Mouse (Mus musculus): ENCODE data around the gene Il4ra. TPM values are rescaled to one million over a fixed set of nuclear protein-coding genes. Genes with fewer than 3 reads are reported as not detected.

Gene Il4ra
- polyA plus RNA-seq (2015; fragmentation: Nextera tagmentation; extraction: Ambion mirVana), result 3.7 and 4.9 TPM in 2 replicates

DNA sequence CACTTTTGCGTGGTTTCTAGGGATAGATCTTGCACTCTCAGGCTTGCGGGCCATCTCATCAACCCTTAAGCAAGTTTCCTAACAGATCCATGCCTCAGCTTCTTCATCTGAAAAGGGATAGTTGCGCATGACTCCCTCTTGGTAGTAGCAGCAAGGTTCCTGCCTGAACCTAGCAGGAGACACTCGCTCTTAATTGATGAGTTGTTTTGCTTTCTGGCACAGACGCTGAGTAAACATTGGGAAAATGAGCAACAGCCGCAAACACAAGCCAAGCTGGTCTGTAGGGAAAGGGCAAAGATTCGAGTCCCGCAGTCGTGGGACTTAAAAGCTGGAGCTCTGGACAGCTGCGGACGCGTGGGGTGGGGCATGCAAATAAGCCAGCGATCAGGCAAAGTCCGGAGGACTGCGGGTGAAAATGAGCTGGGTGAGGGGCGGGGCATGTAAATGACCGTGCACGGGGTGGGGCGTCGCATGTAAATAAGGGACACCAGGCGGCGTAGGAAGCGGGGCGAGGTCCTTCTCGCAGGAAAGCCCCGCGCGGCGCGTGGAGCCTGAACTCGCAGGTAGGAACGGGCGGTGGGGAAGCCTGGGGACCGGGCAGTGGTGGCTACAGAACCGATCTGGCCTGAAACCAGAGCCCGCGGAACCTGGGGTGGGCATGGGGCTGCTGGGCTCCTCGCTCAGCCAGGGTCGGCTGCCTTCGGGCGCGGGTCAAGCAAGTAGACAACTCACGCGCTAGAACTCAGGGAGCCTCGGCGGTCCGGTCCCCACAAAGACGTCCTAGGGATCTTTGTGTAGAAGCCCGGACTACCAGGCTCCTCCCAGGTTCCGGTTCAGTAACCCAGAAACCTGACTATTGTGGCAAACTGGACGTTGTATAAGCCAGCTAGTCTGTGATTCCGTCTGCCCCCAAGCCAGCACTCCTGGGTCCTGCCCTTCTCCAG lies at the start of gene Il4ra:
Il4ra (plus strand) TSS at position 355 of the 944 bp plus-strand sequence.
- peaks cover 16% of the 10 kb centered on the region for H3K27me3 ChIP-seq (replicated peaks)
- H3K9ac ChIP-seq, result peak within 1 kb of the TSS; percentile 84
- H3K36me3 ChIP-seq, result no peaks in the 10 kb centered on the region
- H3K9me3 ChIP-seq, result no peaks in the 10 kb centered on the region
- H3K27ac ChIP-seq (replicated peaks), result peak within 1 kb of the TSS; percentile 49
- H3K4me2 ChIP-seq, result peak within 1 kb of the TSS; percentile 92
- 2% methylated on average over 52 of the region's 52 CpGs for WGBS
- H3K4me3 ChIP-seq, result peak within 1 kb of the TSS; percentile 70
- peaks cover 45% of the 10 kb centered on the region for H3K4me1 ChIP-seq
- peak; percentile 87 for ATAC-seq (ENCODE audit: extremely low read depth, insufficient number of reproducible peaks, low FRiP score, low TSS enrichment)

- Histone ChIP-seq H3K27me3 (replicated peaks) (no peaks in the 10 kb centered on the region), H3K27ac (replicated peaks) (0 out of 2 replicates have a peak overlapping the region, but pooled peaks have one; percentile 5), H3K4me2 (no peak overlapping the region), H3K4me1 (peaks cover 14% of the 10 kb centered on the region), H3K4me3 (no peak overlapping the region), H3K9ac (no peak overlapping the region), H3K36me3 (no peaks in the 10 kb centered on the region), H3K9me3 (no peaks in the 10 kb centered on the region)
- 63% methylated on average over 5 of the region's 5 CpGs for WGBS
- ATAC-seq (ENCODE audit: extremely low read depth, insufficient number of reproducible peaks, low FRiP score, low TSS enrichment), result no peak
These were observed 48.4 kb upstream of the Il4ra start for GRCm38 (mm10) chr7:125503374-125504092.

DNA sequence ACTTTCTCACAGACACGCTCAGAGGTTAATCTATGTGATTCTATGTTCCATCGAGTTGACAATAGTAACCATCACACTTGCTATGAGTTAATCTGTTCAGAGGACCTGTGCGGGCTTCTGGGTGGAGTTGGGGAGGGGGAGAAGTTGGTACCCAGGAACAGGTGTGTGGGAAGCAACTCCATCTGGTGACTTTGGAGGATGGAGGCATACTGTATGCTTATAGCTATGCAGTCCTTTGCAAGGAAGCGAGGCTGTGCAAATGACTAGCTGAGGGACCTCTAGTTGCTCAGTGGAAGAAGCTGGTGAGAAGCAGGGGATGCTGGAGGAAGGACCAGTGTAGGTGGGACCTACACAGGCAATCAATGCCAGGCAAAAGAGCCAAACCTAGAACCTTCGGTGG lies 47.3 kb upstream of the Il4ra start:
- H3K27ac ChIP-seq (replicated peaks), result no peak overlapping the region
- ATAC-seq (ENCODE audit: extremely low read depth, insufficient number of reproducible peaks, low FRiP score, low TSS enrichment), result no peak
- H3K27me3 ChIP-seq (replicated peaks), result no peaks in the 10 kb centered on the region
- H3K9me3 ChIP-seq, result no peaks in the 10 kb centered on the region
- H3K9ac ChIP-seq, result no peak overlapping the region
- no peak overlapping the region for H3K4me2 ChIP-seq
- 82% methylated on average over 5 of the region's 5 CpGs for WGBS
- H3K36me3 ChIP-seq, result no peaks in the 10 kb centered on the region
- no peak overlapping the region for H3K4me3 ChIP-seq
- peaks cover 10% of the 10 kb centered on the region for H3K4me1 ChIP-seq

GRCm38 (mm10) chr7:125505568-125505967 lies 46.4 kb upstream of the Il4ra start:
- no peak overlapping the region for H3K9ac ChIP-seq
- no peak overlapping the region for H3K4me2 ChIP-seq
- H3K4me3 ChIP-seq, result no peak overlapping the region
- ATAC-seq (ENCODE audit: extremely low read depth, insufficient number of reproducible peaks, low FRiP score, low TSS enrichment), result no peak
- H3K9me3 ChIP-seq, result no peaks in the 10 kb centered on the region
- H3K27ac ChIP-seq (replicated peaks), result no peak overlapping the region
- no peaks in the 10 kb centered on the region for H3K36me3 ChIP-seq
- 0 out of 2 replicates have a peak, but pooled peaks cover 5% of the 10 kb centered on the region for H3K4me1 ChIP-seq
- WGBS, result 77% methylated on average over 10 of the region's 10 CpGs
- no peaks in the 10 kb centered on the region for H3K27me3 ChIP-seq (replicated peaks)

GRCm38 (mm10) chr7:125507279-125507678 lies 44.6 kb upstream of the Il4ra start:
- Histone ChIP-seq H3K9ac (no peak overlapping the region), H3K27me3 (replicated peaks) (no peaks in the 10 kb centered on the region), H3K27ac (replicated peaks) (no peak overlapping the region), H3K9me3 (no peaks in the 10 kb centered on the region), H3K36me3 (no peaks in the 10 kb centered on the region), H3K4me2 (no peak overlapping the region), H3K4me1 (0 out of 2 replicates have a peak, but pooled peaks cover 5% of the 10 kb centered on the region), H3K4me3 (no peak overlapping the region)
- 80% methylated on average over 2 of the region's 2 CpGs for WGBS
- ATAC-seq (ENCODE audit: extremely low read depth, insufficient number of reproducible peaks, low FRiP score, low TSS enrichment), result no peak

- no peak overlapping the region for H3K4me3 ChIP-seq
- 0 out of 2 replicates have a peak, but pooled peaks cover 2% of the 10 kb centered on the region for H3K4me1 ChIP-seq
- 67% methylated on average over 5 of the region's 5 CpGs for WGBS
- H3K27ac ChIP-seq (replicated peaks), result no peak overlapping the region
- no peak overlapping the region for H3K4me2 ChIP-seq
- H3K9ac ChIP-seq, result no peak overlapping the region
- H3K36me3 ChIP-seq, result no peaks in the 10 kb centered on the region
- ATAC-seq (ENCODE audit: extremely low read depth, insufficient number of reproducible peaks, low FRiP score, low TSS enrichment), result no peak
- no peaks in the 10 kb centered on the region for H3K9me3 ChIP-seq
- H3K27me3 ChIP-seq (replicated peaks), result no peaks in the 10 kb centered on the region
These were observed 40.5 kb upstream of the Il4ra start for GRCm38 (mm10) chr7:125511432-125511831.

- H3K4me3 ChIP-seq, result no peak overlapping the region
- H3K27ac ChIP-seq (replicated peaks), result no peak overlapping the region
- H3K9me3 ChIP-seq, result no peaks in the 10 kb centered on the region
- H3K4me1 ChIP-seq, result 0 out of 2 replicates have a peak, but pooled peaks cover 2% of the 10 kb centered on the region
- 81% methylated on average over 2 of the region's 2 CpGs for WGBS
- H3K27me3 ChIP-seq (replicated peaks), result no peaks in the 10 kb centered on the region
- H3K9ac ChIP-seq, result no peak overlapping the region
- H3K4me2 ChIP-seq, result no peak overlapping the region
- no peaks in the 10 kb centered on the region for H3K36me3 ChIP-seq
- ATAC-seq (ENCODE audit: extremely low read depth, insufficient number of reproducible peaks, low FRiP score, low TSS enrichment), result no peak
These were observed 40.1 kb upstream of the Il4ra start for GRCm38 (mm10) chr7:125511852-125512251.

DNA sequence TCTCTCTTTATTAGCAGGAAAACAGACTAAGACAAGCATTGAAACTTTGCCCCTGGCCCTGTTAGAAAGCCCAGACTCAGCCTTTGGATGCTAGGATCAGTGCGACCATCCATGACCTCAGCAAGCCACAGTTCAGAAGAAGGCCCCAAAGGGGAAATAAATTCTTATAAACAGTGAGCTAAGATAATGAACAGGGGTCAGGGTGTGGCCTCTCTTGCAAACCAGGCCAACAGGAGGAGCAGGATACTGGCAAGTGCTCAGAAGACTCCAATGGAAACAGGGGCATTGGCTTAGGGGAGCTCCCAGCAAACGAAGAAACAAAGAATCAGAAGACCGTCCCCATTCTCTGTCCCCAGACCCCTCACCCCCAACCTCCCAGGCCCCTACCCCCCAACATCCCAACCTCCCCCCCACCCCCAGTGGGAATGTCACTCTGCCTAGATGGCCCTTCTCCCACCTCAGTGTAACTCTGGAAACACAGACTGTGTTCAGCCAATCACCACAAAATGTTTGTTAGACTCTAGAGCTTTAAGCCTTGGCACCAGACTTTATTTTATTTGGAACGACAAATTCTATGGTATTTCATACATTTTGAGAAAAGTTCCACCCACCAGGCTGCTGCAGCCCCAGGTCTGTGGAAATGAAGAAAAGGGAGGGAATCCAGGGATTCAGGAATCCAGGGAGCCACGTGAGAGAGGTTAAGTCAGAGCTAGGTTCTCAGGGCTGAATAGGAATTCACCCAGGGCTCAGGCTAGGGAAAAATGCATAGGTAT lies 36.7 kb upstream of the Il4ra start:
- 71% methylated on average over 5 of the region's 5 CpGs for WGBS
- H3K9ac ChIP-seq, result no peak overlapping the region
- 0 out of 2 replicates have a peak, but pooled peaks cover 2% of the 10 kb centered on the region for H3K4me1 ChIP-seq
- no peak for ATAC-seq (ENCODE audit: extremely low read depth, insufficient number of reproducible peaks, low FRiP score, low TSS enrichment)
- H3K27me3 ChIP-seq (replicated peaks), result no peaks in the 10 kb centered on the region
- H3K27ac ChIP-seq (replicated peaks), result no peak overlapping the region
- no peak overlapping the region for H3K4me3 ChIP-seq
- H3K9me3 ChIP-seq, result no peaks in the 10 kb centered on the region
- no peaks in the 10 kb centered on the region for H3K36me3 ChIP-seq
- no peak overlapping the region for H3K4me2 ChIP-seq

DNA sequence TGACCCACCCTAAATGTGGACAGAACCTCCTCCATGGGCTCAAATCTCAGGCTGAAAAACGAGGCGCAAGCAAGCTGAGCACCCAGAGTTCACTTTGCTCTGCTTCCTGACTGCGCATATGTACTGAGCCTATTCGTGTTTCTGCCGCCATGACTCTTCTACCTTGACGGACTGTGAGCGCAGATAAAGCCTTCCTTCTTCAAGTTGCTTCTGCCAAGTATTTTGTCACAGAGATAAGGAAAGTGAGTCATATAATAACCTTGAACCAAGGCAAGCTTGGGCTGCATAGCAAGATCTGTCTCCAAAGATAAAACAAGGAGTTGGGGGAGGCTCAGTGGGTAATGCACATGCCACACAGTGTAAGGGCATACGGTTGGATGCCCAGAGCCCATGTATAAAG lies 35.2 kb upstream of the Il4ra start:
- Histone ChIP-seq H3K27ac (replicated peaks) (no peak overlapping the region), H3K9me3 (no peaks in the 10 kb centered on the region), H3K4me3 (no peak overlapping the region), H3K4me1 (0 out of 2 replicates have a peak, but pooled peaks cover 2% of the 10 kb centered on the region), H3K9ac (no peak overlapping the region), H3K36me3 (no peaks in the 10 kb centered on the region), H3K27me3 (replicated peaks) (no peaks in the 10 kb centered on the region), H3K4me2 (no peak overlapping the region)
- ATAC-seq (ENCODE audit: extremely low read depth, insufficient number of reproducible peaks, low FRiP score, low TSS enrichment), result no peak
- 67% methylated on average over 8 of the region's 8 CpGs for WGBS

DNA sequence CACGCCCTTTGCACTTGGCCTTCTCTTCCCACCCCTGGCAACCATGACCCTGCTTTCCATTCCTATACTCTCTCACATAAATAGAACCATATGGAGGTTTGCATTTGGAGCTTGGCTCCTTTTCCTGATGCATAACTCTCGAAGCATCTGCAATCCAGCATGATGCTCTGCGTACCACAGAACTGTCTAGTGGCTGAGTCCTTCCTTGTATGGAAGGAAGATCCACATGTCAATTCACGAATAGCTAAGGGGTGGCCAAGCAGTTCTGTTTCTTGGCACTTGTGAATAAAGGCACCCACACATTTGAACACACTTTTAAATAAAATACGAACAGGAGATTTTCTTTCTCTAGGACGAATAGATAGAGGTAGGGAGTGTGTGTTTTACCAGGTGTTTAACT lies 34.5 kb upstream of the Il4ra start:
- H3K9ac ChIP-seq, result no peak overlapping the region
- H3K27ac ChIP-seq (replicated peaks), result no peak overlapping the region
- ATAC-seq (ENCODE audit: extremely low read depth, insufficient number of reproducible peaks, low FRiP score, low TSS enrichment), result no peak
- no peaks in the 10 kb centered on the region for H3K36me3 ChIP-seq
- no peaks in the 10 kb centered on the region for H3K9me3 ChIP-seq
- WGBS, result 85% methylated on average over 6 of the region's 6 CpGs
- no peaks in the 10 kb centered on the region for H3K27me3 ChIP-seq (replicated peaks)
- 0 out of 2 replicates have a peak, but pooled peaks cover 2% of the 10 kb centered on the region for H3K4me1 ChIP-seq
- H3K4me3 ChIP-seq, result no peak overlapping the region
- no peak overlapping the region for H3K4me2 ChIP-seq

GRCm38 (mm10) chr7:125519715-125520114 lies 32.2 kb upstream of the Il4ra start:
- no peaks in the 10 kb centered on the region for H3K27me3 ChIP-seq (replicated peaks)
- H3K4me3 ChIP-seq, result no peak overlapping the region
- whole genome bisulfite sequencing, result 73% methylated on average over 3 of the region's 3 CpGs
- no peak for ATAC-seq (ENCODE audit: extremely low read depth, insufficient number of reproducible peaks, low FRiP score, low TSS enrichment)
- H3K9me3 ChIP-seq, result no peaks in the 10 kb centered on the region
- H3K9ac ChIP-seq, result no peak overlapping the region
- no peaks in the 10 kb centered on the region for H3K36me3 ChIP-seq
- peaks cover 8% of the 10 kb centered on the region for H3K4me1 ChIP-seq
- H3K4me2 ChIP-seq, result no peak overlapping the region
- H3K27ac ChIP-seq (replicated peaks), result no peak overlapping the region

All from heart, embryonic 13.5 days (tissue).